Mouse (Mus musculus): ENCODE data around the gene Cdhr3. TPM values are rescaled to one million over a fixed set of nuclear protein-coding genes. Genes with fewer than 3 reads are reported as not detected.
A peak's percentile ranks its signal among the peaks of the same experiment; 100 is the strongest.

The Cdhr3 gene
- polyA plus RNA-seq, 1 experiment from 2014 or later: 0.32 TPM

- H3K36me3 ChIP-seq (ENCODE audit: control insufficient read depth, insufficient read depth, low read length): no peaks in the 10 kb centered on the region
- H3K4me3 ChIP-seq (ENCODE audit: low read depth, low read length): no peak overlapping the region
- H3K27ac ChIP-seq (ENCODE audit: low read depth, low read length): no peak overlapping the region
- H3K4me2 ChIP-seq (replicated peaks; ENCODE audit: low read depth, low read length): no peak overlapping the region
- no peak for ATAC-seq (ENCODE audit: low FRiP score)
- WGBS: 85% methylated on average over 9 of the region's 9 CpGs
- H3K27me3 ChIP-seq (ENCODE audit: control insufficient read depth, insufficient read depth, low read length): no peaks in the 10 kb centered on the region
- H3K9ac ChIP-seq (ENCODE audit: low read depth, low read length): no peak overlapping the region
- no peaks in the 10 kb centered on the region for H3K9me3 ChIP-seq (ENCODE audit: control insufficient read depth, low read length)
- no peak for DNase-seq (ENCODE audit: low spot score)
- H3K4me1 ChIP-seq (replicated peaks; ENCODE audit: control insufficient read depth, insufficient read depth, low read length): no peaks in the 10 kb centered on the region
Observed at GRCm38 (mm10) chr12:33053311-33053710, 39.4 kb downstream of the Cdhr3 start.

- Histone ChIP-seq H3K36me3 (ENCODE audit: control insufficient read depth, insufficient read depth, low read length) (no peaks in the 10 kb centered on the region), H3K4me2 (replicated peaks; ENCODE audit: low read depth, low read length) (no peak overlapping the region), H3K9me3 (ENCODE audit: control insufficient read depth, low read length) (no peaks in the 10 kb centered on the region), H3K27ac (ENCODE audit: low read depth, low read length) (no peak overlapping the region), H3K4me3 (ENCODE audit: low read depth, low read length) (no peak overlapping the region), H3K27me3 (ENCODE audit: control insufficient read depth, insufficient read depth, low read length) (no peaks in the 10 kb centered on the region), H3K4me1 (replicated peaks; ENCODE audit: control insufficient read depth, insufficient read depth, low read length) (peaks cover 4% of the 10 kb centered on the region; the same call in 1 of the 2 replicates), H3K9ac (ENCODE audit: low read depth, low read length) (no peak overlapping the region)
- 92% methylated on average over 3 of the region's 3 CpGs for WGBS
- DNase-seq (ENCODE audit: low spot score) (no peak), ATAC-seq (ENCODE audit: low FRiP score) (no peak)
Observed at GRCm38 (mm10) chr12:33048391-33048790, 44.3 kb downstream of the Cdhr3 start.

- DNase-seq (ENCODE audit: low spot score): no peak
- Histone ChIP-seq H3K27ac (ENCODE audit: low read depth, low read length) (no peak overlapping the region), H3K36me3 (ENCODE audit: control insufficient read depth, insufficient read depth, low read length) (no peaks in the 10 kb centered on the region), H3K9me3 (ENCODE audit: control insufficient read depth, low read length) (no peaks in the 10 kb centered on the region), H3K27me3 (ENCODE audit: control insufficient read depth, insufficient read depth, low read length) (no peaks in the 10 kb centered on the region), H3K4me3 (ENCODE audit: low read depth, low read length) (no peak overlapping the region), H3K4me1 (replicated peaks; ENCODE audit: control insufficient read depth, insufficient read depth, low read length) (peaks cover 4% of the 10 kb centered on the region; the same call in 1 of the 2 replicates), H3K9ac (ENCODE audit: low read depth, low read length) (no peak overlapping the region), H3K4me2 (replicated peaks; ENCODE audit: low read depth, low read length) (no peak overlapping the region)
- no peak for ATAC-seq (ENCODE audit: low FRiP score)
- WGBS: 86% methylated on average over 7 of the region's 7 CpGs
Observed at GRCm38 (mm10) chr12:33046434-33046833, 46.2 kb downstream of the Cdhr3 start.

GRCm38 (mm10) chr12:33045533-33046361 is 46.9 kb downstream of the Cdhr3 start:
- DNase-seq (ENCODE audit: low spot score) (no peak), ATAC-seq (ENCODE audit: low FRiP score) (peak; percentile 63; the same call in 1 of the 2 replicates)
- no peaks in the 10 kb centered on the region for H3K36me3 ChIP-seq (ENCODE audit: control insufficient read depth, insufficient read depth, low read length)
- H3K4me3 ChIP-seq (ENCODE audit: low read depth, low read length): no peak overlapping the region
- H3K9me3 ChIP-seq (ENCODE audit: control insufficient read depth, low read length): no peaks in the 10 kb centered on the region
- no peaks in the 10 kb centered on the region for H3K27me3 ChIP-seq (ENCODE audit: control insufficient read depth, insufficient read depth, low read length)
- H3K4me2 ChIP-seq (replicated peaks; ENCODE audit: low read depth, low read length): 0 out of 2 replicates have a peak overlapping the region, but pooled peaks have one; percentile 14
- WGBS: 53% methylated on average over 16 of the region's 16 CpGs
- H3K9ac ChIP-seq (ENCODE audit: low read depth, low read length): no peak overlapping the region
- no peak overlapping the region for H3K27ac ChIP-seq (ENCODE audit: low read depth, low read length)
- H3K4me1 ChIP-seq (replicated peaks; ENCODE audit: control insufficient read depth, insufficient read depth, low read length): peaks cover 4% of the 10 kb centered on the region; the same call in 1 of the 2 replicates

- Histone ChIP-seq H3K9me3 (ENCODE audit: control insufficient read depth, low read length) (no peaks in the 10 kb centered on the region), H3K4me2 (replicated peaks; ENCODE audit: low read depth, low read length) (no peak overlapping the region), H3K9ac (ENCODE audit: low read depth, low read length) (no peak overlapping the region), H3K4me3 (ENCODE audit: low read depth, low read length) (no peak overlapping the region), H3K36me3 (ENCODE audit: control insufficient read depth, insufficient read depth, low read length) (no peaks in the 10 kb centered on the region), H3K27ac (ENCODE audit: low read depth, low read length) (no peak overlapping the region), H3K27me3 (ENCODE audit: control insufficient read depth, insufficient read depth, low read length) (no peaks in the 10 kb centered on the region), H3K4me1 (replicated peaks; ENCODE audit: control insufficient read depth, insufficient read depth, low read length) (peaks cover 4% of the 10 kb centered on the region; the same call in 1 of the 2 replicates)
- 89% methylated on average over 7 of the region's 7 CpGs for WGBS
- ATAC-seq (ENCODE audit: low FRiP score) (no peak), DNase-seq (ENCODE audit: low spot score) (no peak)
Observed at GRCm38 (mm10) chr12:33041476-33041875, 51.2 kb downstream of the Cdhr3 start.

- Histone ChIP-seq H3K9ac (ENCODE audit: low read depth, low read length) (no peak overlapping the region), H3K4me1 (replicated peaks; ENCODE audit: control insufficient read depth, insufficient read depth, low read length) (peaks cover 8% of the 10 kb centered on the region; the same call in 1 of the 2 replicates), H3K9me3 (ENCODE audit: control insufficient read depth, low read length) (no peaks in the 10 kb centered on the region), H3K27me3 (ENCODE audit: control insufficient read depth, insufficient read depth, low read length) (no peaks in the 10 kb centered on the region), H3K4me3 (ENCODE audit: low read depth, low read length) (no peak overlapping the region), H3K36me3 (ENCODE audit: control insufficient read depth, insufficient read depth, low read length) (no peaks in the 10 kb centered on the region), H3K27ac (ENCODE audit: low read depth, low read length) (no peak overlapping the region), H3K4me2 (replicated peaks; ENCODE audit: low read depth, low read length) (no peak overlapping the region)
- DNase-seq (ENCODE audit: low spot score) (no peak), ATAC-seq (ENCODE audit: low FRiP score) (no peak)
- 88% methylated on average over 2 of the region's 2 CpGs for WGBS
Observed at GRCm38 (mm10) chr12:33040811-33041210, 51.9 kb downstream of the Cdhr3 start.

DNA sequence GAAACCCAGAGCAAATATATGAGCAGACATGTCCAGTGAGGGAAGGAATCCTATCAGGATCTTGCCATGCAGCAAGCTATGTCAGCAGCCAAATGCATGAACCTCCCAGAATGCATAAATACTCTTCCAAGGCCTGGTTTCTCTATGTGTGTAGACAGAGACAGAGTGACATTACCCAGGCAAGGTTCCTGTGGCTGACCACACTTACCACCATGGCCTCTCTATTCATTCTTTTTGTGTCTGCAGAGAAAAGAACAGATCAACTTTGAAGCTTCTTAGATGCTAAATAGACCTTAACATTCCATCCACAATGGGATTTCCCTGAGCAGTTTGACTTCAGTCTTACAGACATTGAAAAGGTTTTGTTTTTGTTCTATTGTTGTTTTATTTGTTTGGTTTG is 54.0 kb downstream of the Cdhr3 start:
- Histone ChIP-seq H3K4me3 (ENCODE audit: low read depth, low read length) (no peak overlapping the region), H3K27me3 (ENCODE audit: control insufficient read depth, insufficient read depth, low read length) (no peaks in the 10 kb centered on the region), H3K36me3 (ENCODE audit: control insufficient read depth, insufficient read depth, low read length) (no peaks in the 10 kb centered on the region), H3K4me2 (replicated peaks; ENCODE audit: low read depth, low read length) (no peak overlapping the region), H3K4me1 (replicated peaks; ENCODE audit: control insufficient read depth, insufficient read depth, low read length) (peaks cover 7% of the 10 kb centered on the region; the same call in 1 of the 2 replicates), H3K9me3 (ENCODE audit: control insufficient read depth, low read length) (no peaks in the 10 kb centered on the region), H3K9ac (ENCODE audit: low read depth, low read length) (no peak overlapping the region), H3K27ac (ENCODE audit: low read depth, low read length) (no peak overlapping the region)
- ATAC-seq (ENCODE audit: low FRiP score) (no peak), DNase-seq (ENCODE audit: low spot score) (no peak)

- peaks cover 7% of the 10 kb centered on the region; the same call in 1 of the 2 replicates for H3K4me1 ChIP-seq (replicated peaks; ENCODE audit: control insufficient read depth, insufficient read depth, low read length)
- H3K4me3 ChIP-seq (ENCODE audit: low read depth, low read length): no peak overlapping the region
- no peak overlapping the region for H3K9ac ChIP-seq (ENCODE audit: low read depth, low read length)
- 22% methylated on average over 21 of the region's 21 CpGs for WGBS
- H3K4me2 ChIP-seq (replicated peaks; ENCODE audit: low read depth, low read length): peak overlapping the region; percentile 27
- ATAC-seq (ENCODE audit: low FRiP score): peak; percentile 85
- H3K27ac ChIP-seq (ENCODE audit: low read depth, low read length): peak overlapping the region; percentile 8
- DNase-seq (ENCODE audit: low spot score): peak; percentile 61
- H3K36me3 ChIP-seq (ENCODE audit: control insufficient read depth, insufficient read depth, low read length): no peaks in the 10 kb centered on the region
- no peaks in the 10 kb centered on the region for H3K27me3 ChIP-seq (ENCODE audit: control insufficient read depth, insufficient read depth, low read length)
- H3K9me3 ChIP-seq (ENCODE audit: control insufficient read depth, low read length): no peaks in the 10 kb centered on the region
Observed at GRCm38 (mm10) chr12:33035719-33036521, 56.8 kb downstream of the Cdhr3 start.

All from hindbrain, embryonic 11.5 days (tissue).